Mouse (Mus musculus) erythroblast, embryonic 14.5 days (primary cell): Measurements from ENCODE around the gene B3galnt2.

ENCODE experiments used
- GATA1 ChIP-seq: IDR thresholded peaks from 2 replicates; pipeline ENCODE4 v1.6.1; 2012; ENCODE audit warnings: low read length, inconsistent platforms, mixed read lengths
- TAL1 ChIP-seq: IDR thresholded peaks from 3 replicates; pipeline ENCODE4 v1.6.1; 2012; ENCODE audit warnings: low read length, inconsistent platforms, mixed read lengths

DNA sequence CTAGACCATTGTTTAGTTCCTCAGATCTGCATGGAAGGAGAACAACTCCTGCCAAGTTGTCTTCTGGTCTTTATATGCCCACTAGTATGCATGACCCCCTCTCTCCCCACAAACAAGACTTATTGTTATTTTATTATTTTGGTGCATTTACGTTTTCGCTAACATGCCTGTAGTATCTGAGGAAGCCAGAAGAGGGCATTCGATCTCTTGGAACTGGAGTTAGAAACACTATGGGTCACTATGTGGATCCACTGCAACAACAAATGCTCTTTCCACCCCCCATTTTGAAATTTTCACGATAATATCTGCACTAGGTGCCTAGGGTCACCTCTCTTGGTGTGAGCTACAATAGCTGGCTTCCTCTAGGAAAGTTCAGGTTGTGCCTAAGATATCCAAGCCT is 49.8 kb downstream of the B3galnt2 start:
- TF ChIP-seq TAL1 = no peak
- no peak for TF ChIP-seq GATA1
